Mouse (Mus musculus): ENCODE data around the gene Pknox2. TPM values are rescaled to one million over a fixed set of nuclear protein-coding genes. Genes with fewer than 3 reads are reported as not detected.

Gene Pknox2
- total RNA-seq, 2 experiments from 2014 or later = 27.6 to 31.4 TPM

GRCm38 (mm10) chr9:37143046-37143931 lies 3.9 kb downstream of the Pknox2 start:
- intact Hi-C loops (cut with DNase I; ENCODE audit: low total_unique reads) = no loop called here
- DNase-seq = no peak

GRCm38 (mm10) chr9:37142107-37142506 lies 5.1 kb downstream of the Pknox2 start:
- intact Hi-C loops (cut with DNase I; ENCODE audit: low total_unique reads) = no loop called here

GRCm38 (mm10) chr9:37140464-37141181 lies 6.6 kb downstream of the Pknox2 start:
- DNase-seq = no peak
- intact Hi-C loops (cut with DNase I; ENCODE audit: low total_unique reads) = no loop called here

More at GRCm38 (mm10) chr9:37142107-37142506, 5.1 kb downstream of the Pknox2 start:
- DNase-seq = no peak

- intact Hi-C loops (cut with DNase I; ENCODE audit: low total_unique reads) = no loop called here
- DNase-seq = peak; percentile 72
Observed at GRCm38 (mm10) chr9:37139514-37139913, 7.7 kb downstream of the Pknox2 start.

DNA sequence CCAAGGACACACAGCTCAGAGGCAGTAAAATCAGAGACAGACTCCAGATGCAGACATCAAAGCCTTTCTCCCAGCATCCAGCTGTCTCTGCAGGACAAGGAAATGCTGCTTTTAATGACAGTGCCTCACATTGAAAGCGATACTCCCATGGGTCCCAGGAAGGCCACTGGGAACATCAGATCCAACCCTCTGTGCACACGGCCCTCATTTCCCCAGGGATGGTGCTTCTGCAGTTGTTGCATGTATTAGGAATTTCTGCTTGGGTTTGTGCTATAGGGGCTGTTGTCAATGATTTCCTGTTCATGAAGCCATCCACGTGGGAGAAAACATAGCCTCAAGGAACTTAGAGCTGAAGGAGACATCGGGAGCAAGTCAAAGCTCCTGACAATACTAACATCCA lies 8.3 kb downstream of the Pknox2 start:
- intact Hi-C loops (cut with DNase I; ENCODE audit: low total_unique reads) = no loop called here

GRCm38 (mm10) chr9:37136340-37136739 lies 10.9 kb downstream of the Pknox2 start:
- intact Hi-C loops (cut with DNase I; ENCODE audit: low total_unique reads) = no loop called here
- no peak for DNase-seq

More for the DNA sequence above, 8.3 kb downstream of the Pknox2 start:
- no peak for DNase-seq

GRCm38 (mm10) chr9:37133495-37133894 lies 13.7 kb downstream of the Pknox2 start:
- intact Hi-C loops (cut with DNase I; ENCODE audit: low total_unique reads) = no loop called here
- no peak for DNase-seq

GRCm38 (mm10) chr9:37129046-37129445 lies 18.2 kb downstream of the Pknox2 start:
- intact Hi-C loops (cut with DNase I; ENCODE audit: low total_unique reads) = no loop called here
- no peak for DNase-seq

DNA sequence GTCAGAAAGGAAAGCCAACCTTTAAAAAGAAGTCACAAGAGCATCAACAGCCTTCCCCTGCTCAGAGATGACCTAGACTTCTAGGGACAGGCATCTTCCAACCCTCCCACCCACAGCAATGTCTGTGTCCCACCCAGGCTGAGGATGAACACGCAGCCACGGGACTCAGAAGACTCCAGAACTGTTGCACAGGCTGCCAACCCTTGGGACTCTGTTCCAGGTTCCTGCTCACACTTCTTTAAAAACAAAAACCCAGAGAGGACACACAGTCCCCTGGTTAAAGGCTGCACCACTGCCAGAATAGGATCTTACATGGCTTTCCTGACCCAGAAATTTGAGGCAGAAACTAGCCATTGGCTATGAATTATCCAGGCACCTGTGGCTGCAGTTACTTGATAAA lies 21.0 kb downstream of the Pknox2 start:
- intact Hi-C loops (cut with DNase I; ENCODE audit: low total_unique reads) = no loop called here
- DNase-seq = peak; percentile 44

- intact Hi-C loops (cut with DNase I; ENCODE audit: low total_unique reads) = no loop called here
- DNase-seq = no peak
Observed at GRCm38 (mm10) chr9:37124696-37125480, 22.3 kb downstream of the Pknox2 start.

DNA sequence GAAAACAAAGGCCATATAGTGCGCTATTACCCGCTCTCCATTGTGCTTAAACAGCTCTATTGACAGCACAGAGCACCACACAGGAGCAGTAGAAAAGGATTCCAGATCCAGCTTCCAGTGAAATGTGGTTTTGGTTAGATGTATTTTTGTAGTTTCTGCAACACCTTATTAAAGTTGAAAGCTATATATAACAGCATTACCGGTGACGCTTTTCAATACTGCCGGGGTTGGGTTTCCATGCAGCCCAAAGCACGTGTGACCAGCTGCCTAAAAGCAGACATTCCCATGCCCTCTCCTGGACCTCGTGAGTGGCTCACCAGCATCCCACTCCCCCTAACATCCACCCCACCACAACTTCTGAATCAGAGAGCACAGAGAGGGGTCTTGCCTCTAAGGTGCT lies 23.8 kb downstream of the Pknox2 start:
- intact Hi-C loops (cut with DNase I; ENCODE audit: low total_unique reads) = no loop called here
- DNase-seq = no peak

DNA sequence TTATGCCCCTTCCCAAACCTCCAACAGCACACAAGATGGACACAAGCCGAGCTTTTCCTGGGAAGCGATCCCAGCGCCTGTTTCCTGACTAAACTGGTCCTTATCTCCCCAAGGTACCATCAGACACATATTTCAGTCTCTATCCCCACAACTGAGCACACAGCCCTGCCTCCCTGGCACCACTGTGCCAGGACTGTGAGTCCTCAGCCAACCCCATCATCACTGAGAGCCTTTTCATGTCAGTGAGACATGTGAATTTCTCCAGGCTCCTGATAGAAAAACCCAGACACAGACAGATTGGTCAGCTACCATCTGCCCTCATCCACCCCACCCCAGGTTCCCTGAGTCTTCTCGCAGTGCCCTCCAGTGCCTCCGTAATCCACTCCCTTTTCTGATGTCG lies 24.2 kb downstream of the Pknox2 start:
- intact Hi-C loops (cut with DNase I; ENCODE audit: low total_unique reads) = no loop called here
- no peak for DNase-seq

DNA sequence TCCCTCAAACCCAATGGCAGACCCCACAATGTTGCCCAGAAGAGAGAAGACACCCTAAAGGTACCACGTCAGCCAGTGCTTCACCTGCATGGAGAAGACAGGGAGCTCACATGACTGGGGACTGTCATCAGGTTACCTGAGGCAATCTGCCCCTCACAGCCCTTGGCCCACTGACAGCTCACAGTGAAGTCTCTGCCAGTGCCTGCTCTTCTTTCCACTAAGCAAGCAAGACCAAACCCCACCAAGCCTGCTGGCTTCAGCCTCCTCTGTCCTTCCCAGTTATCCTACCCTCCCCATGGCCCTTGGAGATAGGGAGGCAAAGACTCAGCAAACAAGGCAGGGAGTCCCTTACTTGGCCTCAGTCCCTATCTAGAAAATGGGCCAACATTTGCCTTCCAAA lies 24.8 kb downstream of the Pknox2 start:
- intact Hi-C loops (cut with DNase I; ENCODE audit: low total_unique reads) = no loop called here
- DNase-seq = peak; percentile 66

GRCm38 (mm10) chr9:37121761-37122331 lies 25.4 kb downstream of the Pknox2 start:
- no peak for DNase-seq
- intact Hi-C loops (cut with DNase I; ENCODE audit: low total_unique reads) = no loop called here

DNA sequence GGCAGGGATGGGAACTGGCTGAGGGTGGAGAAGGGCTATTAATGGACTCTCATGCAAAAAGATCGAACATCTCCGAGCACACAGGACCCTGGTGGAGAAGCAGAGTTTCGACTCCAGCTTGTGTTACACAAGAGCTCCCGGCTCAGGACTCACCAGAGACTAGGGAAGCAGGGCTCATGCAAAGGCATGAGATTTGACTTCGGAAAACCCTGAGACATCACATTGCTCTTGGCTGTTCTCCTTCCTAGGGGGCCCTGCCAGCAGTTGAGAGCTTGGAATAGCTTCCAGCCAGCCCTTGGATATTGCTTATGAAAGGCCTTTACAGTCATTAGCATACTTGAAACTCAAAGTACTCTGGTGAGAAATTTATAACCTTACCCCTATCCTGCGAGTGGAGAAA lies 26.4 kb downstream of the Pknox2 start:
- DNase-seq = peak; percentile 81
- intact Hi-C loops (cut with DNase I; ENCODE audit: low total_unique reads) = no loop called here

GRCm38 (mm10) chr9:37117529-37117928 lies 29.7 kb downstream of the Pknox2 start:
- intact Hi-C loops (cut with DNase I; ENCODE audit: low total_unique reads) = loop anchor here (10.0 kb wide), 1 partner anchor 143 kb away; no protein-coding TSS in a partner anchor
- DNase-seq = no peak

DNA sequence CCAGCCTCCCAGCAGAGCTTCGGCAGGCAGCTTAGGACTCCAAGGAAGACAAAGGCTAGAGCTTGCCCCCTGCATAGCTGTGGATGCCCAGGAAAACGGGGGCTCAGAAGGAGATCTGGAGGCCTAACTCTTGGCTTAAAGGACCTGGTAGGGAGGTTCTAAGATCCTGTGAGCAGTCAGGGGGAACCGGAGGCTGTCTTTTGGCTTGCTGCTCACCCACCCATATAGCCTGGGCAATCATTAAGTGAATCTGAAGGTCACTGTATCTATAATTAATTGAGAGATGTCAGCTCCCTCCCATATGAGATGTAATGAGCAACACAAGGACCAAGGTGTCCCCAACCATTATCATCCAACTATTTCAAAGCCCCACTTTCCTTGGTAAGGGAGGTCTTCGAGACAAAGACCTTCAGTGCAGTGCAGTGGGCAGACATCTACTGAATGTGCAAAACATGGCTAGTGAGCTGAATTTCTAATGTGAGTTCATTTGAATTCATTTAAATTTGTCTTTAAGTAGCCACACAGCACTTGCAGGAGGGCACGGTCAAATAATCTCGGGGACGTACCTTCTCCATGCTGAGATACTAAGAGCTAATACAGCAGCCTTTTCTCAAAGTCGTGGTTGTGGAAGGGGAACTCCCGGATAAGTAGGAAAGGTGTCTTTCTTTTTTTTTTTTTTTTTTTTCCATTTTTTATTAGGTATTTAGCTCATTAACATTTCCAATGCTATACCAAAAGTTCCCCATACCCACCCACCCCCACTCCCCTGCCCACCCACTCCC lies 30.4 kb downstream of the Pknox2 start:
- DNase-seq = no peak
- intact Hi-C loops (cut with DNase I; ENCODE audit: low total_unique reads) = loop anchor here (10.0 kb wide), 1 partner anchor 142 kb away; no protein-coding TSS in a partner anchor

DNA sequence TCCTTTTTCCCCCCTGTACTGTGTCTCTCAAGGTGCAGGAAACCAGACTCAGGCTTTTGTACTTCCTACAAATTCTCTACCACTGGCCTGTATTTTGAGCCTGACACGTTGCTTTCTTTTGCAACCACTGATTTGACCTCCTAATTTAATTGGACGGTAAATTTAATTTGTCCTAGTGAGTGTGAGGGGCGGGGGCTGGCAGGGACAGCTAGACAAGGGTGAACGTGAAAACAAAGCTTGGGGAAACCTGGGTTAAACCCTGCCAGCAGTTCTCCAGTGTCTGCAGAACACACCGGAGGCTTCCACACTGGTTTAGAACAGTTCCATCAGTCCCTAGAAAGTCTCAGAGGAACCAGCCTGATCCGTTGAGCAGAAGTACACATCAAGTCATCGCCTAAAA lies 31.4 kb downstream of the Pknox2 start:
- no peak for DNase-seq
- intact Hi-C loops (cut with DNase I; ENCODE audit: low total_unique reads) = loop anchor here (10.0 kb wide), 1 partner anchor 141 kb away; no protein-coding TSS in a partner anchor

All from gastrocnemius, postnatal 14 days (tissue).